Mouse (Mus musculus) testis, adult 2 months (tissue): ENCODE data around the gene Arpin. TPM values are rescaled to one million over a fixed set of nuclear protein-coding genes. Genes with fewer than 3 reads are reported as not detected.

Source experiments
- H3K27ac ChIP-seq: fragments of 200-500 bp; 2 replicates; pipeline ENCODE4 v1.5.1; 2012; ENCODE audit warnings: low read depth, low read length; ENCODE audit not compliant: control insufficient read depth, insufficient read depth
- H3K27me3 ChIP-seq: fragments of 200-500 bp; 2 replicates; pipeline ENCODE4 v1.6.1; 2012; ENCODE audit warnings: mild to moderate bottlenecking, low read length, moderate library complexity; ENCODE audit not compliant: control insufficient read depth, insufficient read depth
- H3K36me3 ChIP-seq: fragments of 200-500 bp; 2 replicates; pipeline ENCODE4 v1.6.1; 2012; ENCODE audit warnings: mild to moderate bottlenecking, low read length; ENCODE audit not compliant: control insufficient read depth, insufficient read depth
- H3K4me1 ChIP-seq: fragments of 200-500 bp; 2 replicates; pipeline ENCODE4 v1.6.1; 2012; ENCODE audit warnings: low read length; ENCODE audit not compliant: control insufficient read depth, insufficient read depth
- H3K4me3 ChIP-seq: fragments of 200-500 bp; 2 replicates; pipeline ENCODE4 v1.5.1; 2012; ENCODE audit warnings: low read depth, mild to moderate bottlenecking, low read length, moderate library complexity, mixed read lengths; ENCODE audit not compliant: control insufficient read depth
- CTCF ChIP-seq: fragments of 200-500 bp; IDR thresholded peaks from 2 replicates; pipeline ENCODE4 v1.5.1; 2012; ENCODE audit warnings: low read depth, mild to moderate bottlenecking, inconsistent platforms, low read length, moderate library complexity; ENCODE audit not compliant: control insufficient read depth, insufficient read depth, insufficient replicate concordance
- POLR2A ChIP-seq: fragments of 200-500 bp; IDR thresholded peaks from 2 replicates; pipeline ENCODE4 v1.6.1; 2012; ENCODE audit warnings: low read depth, mild to moderate bottlenecking, inconsistent platforms, low read length, moderate library complexity; ENCODE audit not compliant: control insufficient read depth
- polyA plus RNA-seq: library from polyadenylated mRNA; depleted of rRNA; stranded (reverse); fragments of >200 nt; gene quantifications from 2 replicates; pipeline ENCODE4 v1.2.3, GENCODE M21; 2012

The Arpin gene
- polyA plus RNA-seq, 1 experiment = 0.51 TPM

DNA sequence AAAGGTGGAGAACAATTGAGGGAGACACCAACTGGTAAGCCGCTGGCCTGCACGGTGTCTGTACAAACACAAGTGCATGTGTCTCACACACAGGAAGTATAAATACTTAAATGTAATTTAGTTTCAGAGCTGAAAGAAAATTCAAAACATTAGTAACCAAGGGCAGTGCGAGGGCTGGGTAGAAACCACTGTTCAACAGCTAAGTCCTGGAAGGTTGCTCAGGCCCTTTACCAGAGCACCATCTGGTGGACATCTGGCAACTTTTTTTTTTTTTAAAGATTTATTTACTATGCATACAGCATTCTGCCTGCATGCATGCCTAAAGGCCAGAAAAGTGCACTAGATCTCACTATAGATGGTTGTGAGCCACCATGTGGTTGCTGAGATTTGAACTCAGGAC is 20.6 kb downstream of the Arpin start:
- Histone ChIP-seq H3K27ac (no peak overlapping the region), H3K36me3 (no peaks in the 10 kb centered on the region; the same call in 1 of the 2 replicates), H3K4me1 (no peaks in the 10 kb centered on the region; the same call in 1 of the 2 replicates), H3K27me3 (no peaks in the 10 kb centered on the region), H3K4me3 (no peak overlapping the region)
- no peak for TF ChIP-seq POLR2A
- TF ChIP-seq CTCF = peak; percentile 18; the same call in 1 of the 2 replicates

GRCm38 (mm10) chr7:79907356-79907755 is 27.8 kb downstream of the Arpin start:
- no peaks in the 10 kb centered on the region for H3K4me1 ChIP-seq
- no peaks in the 10 kb centered on the region for H3K27me3 ChIP-seq
- no peak for TF ChIP-seq CTCF
- TF ChIP-seq POLR2A = no peak
- H3K36me3 ChIP-seq = peaks cover 1% of the 10 kb centered on the region
- no peak overlapping the region for H3K27ac ChIP-seq
- no peak overlapping the region for H3K4me3 ChIP-seq

DNA sequence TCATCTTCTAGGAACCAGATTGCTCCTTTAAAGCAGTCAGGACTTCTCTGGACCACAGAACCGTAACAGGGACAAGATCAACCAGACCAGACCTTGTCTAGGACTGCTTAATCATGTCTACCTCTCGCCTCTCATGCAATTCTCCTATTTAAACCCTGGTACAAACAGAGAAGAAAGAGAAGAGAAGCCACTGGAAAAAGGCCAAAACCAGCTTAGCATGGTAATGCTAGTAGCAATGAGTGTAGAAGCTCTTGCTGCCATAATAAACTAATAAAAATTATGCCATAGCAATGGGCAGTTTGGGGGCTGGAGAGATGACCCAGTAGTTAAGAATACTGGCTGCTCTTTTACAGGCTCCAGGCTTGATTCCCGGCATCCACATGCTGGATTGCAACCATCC is 28.2 kb downstream of the Arpin start:
- Histone ChIP-seq H3K27ac (peak overlapping the region; percentile 7; the same call in 1 of the 2 replicates), H3K36me3 (peaks cover 1% of the 10 kb centered on the region), H3K4me1 (no peaks in the 10 kb centered on the region), H3K4me3 (no peak overlapping the region; the same call in 1 of the 2 replicates), H3K27me3 (no peaks in the 10 kb centered on the region)
- TF ChIP-seq CTCF (no peak), POLR2A (no peak)

DNA sequence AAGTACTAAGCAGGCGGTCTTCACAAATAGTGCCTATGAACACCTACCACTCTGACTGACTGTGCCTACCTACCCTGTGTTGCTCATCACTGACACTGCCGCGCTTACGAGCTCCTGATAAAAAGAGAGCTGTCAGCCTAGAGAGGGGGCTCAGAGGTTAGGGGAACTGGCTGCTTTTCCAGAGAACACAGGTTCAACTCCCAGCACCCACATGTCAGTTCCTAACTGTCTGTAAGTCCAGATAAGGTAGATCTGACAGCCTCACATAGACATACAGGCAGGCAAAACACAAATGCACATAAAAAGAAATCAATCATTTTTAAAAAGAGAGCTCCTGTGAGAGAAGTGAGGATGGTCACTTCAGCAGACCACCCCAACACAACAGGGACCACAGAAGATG is 30.0 kb downstream of the Arpin start:
- Histone ChIP-seq H3K27ac (no peak overlapping the region), H3K4me3 (peak overlapping the region; percentile 88), H3K27me3 (no peaks in the 10 kb centered on the region), H3K36me3 (peaks cover 1% of the 10 kb centered on the region), H3K4me1 (no peaks in the 10 kb centered on the region)
- no peak for TF ChIP-seq POLR2A
- no peak for TF ChIP-seq CTCF

GRCm38 (mm10) chr7:79903160-79903792 is 31.9 kb downstream of the Arpin start:
- peaks cover 1% of the 10 kb centered on the region for H3K36me3 ChIP-seq
- TF ChIP-seq CTCF (no peak), POLR2A (no peak)

GRCm38 (mm10) chr7:79900753-79901152 is 34.4 kb downstream of the Arpin start:
- no peaks in the 10 kb centered on the region for H3K4me1 ChIP-seq
- TF ChIP-seq CTCF (no peak), POLR2A (no peak)
- no peak overlapping the region for H3K27ac ChIP-seq
- peaks cover 1% of the 10 kb centered on the region for H3K36me3 ChIP-seq
- no peak overlapping the region for H3K4me3 ChIP-seq
- H3K27me3 ChIP-seq = no peaks in the 10 kb centered on the region

More at GRCm38 (mm10) chr7:79903160-79903792, 31.9 kb downstream of the Arpin start:
- H3K27me3 ChIP-seq = no peaks in the 10 kb centered on the region
- H3K4me1 ChIP-seq = no peaks in the 10 kb centered on the region
- H3K4me3 ChIP-seq = no peak overlapping the region
- no peak overlapping the region for H3K27ac ChIP-seq

DNA sequence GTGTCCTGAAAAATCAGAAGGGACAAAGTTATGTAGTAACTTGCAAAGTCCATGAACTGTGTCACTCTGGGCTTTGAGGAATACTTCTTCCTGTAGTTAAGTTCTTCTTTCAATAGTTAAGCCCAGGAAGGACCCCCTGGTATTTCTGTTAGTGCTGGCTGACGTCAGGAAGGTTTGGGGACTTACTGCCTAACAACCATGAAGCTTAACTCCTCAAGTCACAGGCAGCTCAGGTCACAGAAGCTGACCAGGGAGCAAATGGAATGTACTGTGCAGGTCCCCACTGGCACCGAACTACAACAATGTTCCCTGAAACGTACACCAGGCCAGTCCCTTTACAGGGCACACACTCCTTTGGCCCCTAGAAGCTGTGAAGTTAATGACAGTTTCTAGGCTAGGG is 39.9 kb downstream of the Arpin start:
- TF ChIP-seq CTCF (no peak), POLR2A (no peak)
- H3K4me3 ChIP-seq = no peak overlapping the region
- no peaks in the 10 kb centered on the region for H3K27me3 ChIP-seq
- no peaks in the 10 kb centered on the region for H3K4me1 ChIP-seq
- H3K27ac ChIP-seq = no peak overlapping the region
- H3K36me3 ChIP-seq = no peaks in the 10 kb centered on the region

DNA sequence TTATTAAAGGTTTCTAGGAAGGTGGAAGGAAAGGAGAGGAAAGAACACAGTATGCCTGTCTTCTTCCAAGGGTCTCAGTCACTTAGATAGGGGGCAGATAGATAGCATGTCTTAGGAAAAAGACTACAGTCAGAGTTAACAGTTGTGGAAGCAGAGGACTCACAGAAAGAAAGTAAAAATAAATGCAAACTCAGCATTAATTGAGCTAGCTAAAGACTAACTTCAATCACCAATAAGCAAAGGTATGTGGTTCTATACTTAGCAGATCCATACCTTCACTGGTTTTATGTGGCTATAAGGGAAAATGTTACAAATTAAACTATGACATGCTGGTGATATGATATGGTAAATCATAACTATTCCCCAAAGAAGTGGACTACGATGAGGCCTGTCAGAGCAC is 40.4 kb downstream of the Arpin start:
- Histone ChIP-seq H3K4me3 (no peak overlapping the region), H3K36me3 (no peaks in the 10 kb centered on the region), H3K27ac (no peak overlapping the region), H3K4me1 (no peaks in the 10 kb centered on the region), H3K27me3 (no peaks in the 10 kb centered on the region)
- no peak for TF ChIP-seq POLR2A
- TF ChIP-seq CTCF = no peak
